8 mouse cellular contexts compared by ENCODE assay signal in genomic region chr5:38560586-38561425, GRCm38 (mm10). TPM values are rescaled to one million over a fixed set of nuclear protein-coding genes. Genes with fewer than 3 reads are reported as not detected.
DNase-seq lines count a peak whose midpoint lies in the region; ATAC-seq lines count a peak whose summit lies in the region.

No protein-coding gene starts in this region.

- peaks cover 39% of the 10 kb centered on the region for H3K36me3 ChIP-seq in forebrain, embryonic 13.5 days (ENCODE audit: poor library complexity, severe bottlenecking)

- peak; percentile 52 for ATAC-seq in forebrain, embryonic 13.5 days
- peak; percentile 59 for ATAC-seq in megakaryocyte, adult 5-6 weeks (ENCODE audit: poor library complexity, severe bottlenecking)

- peaks cover 30% of the 10 kb centered on the region for H3K4me1 ChIP-seq in forebrain, embryonic 13.5 days

- 1% methylated on average over 41 of the region's 41 CpGs for WGBS in forebrain, embryonic 13.5 days

- H3K27ac ChIP-seq in forebrain, embryonic 13.5 days: peak overlapping the region; percentile 86

- peak overlapping the region; percentile 91 for H3K9ac ChIP-seq in forebrain, embryonic 13.5 days

- no peaks in the 10 kb centered on the region for H3K27me3 ChIP-seq in forebrain, embryonic 13.5 days

- peak overlapping the region; percentile 93 for H3K4me2 ChIP-seq in forebrain, embryonic 13.5 days

- peak; percentile 39 to 50 for DNase-seq in frontal cortex, postnatal 10 days (ENCODE audit: low spot score in 2 of 2)
- DNase-seq in frontal cortex, postnatal 36 days (ENCODE audit: low spot score in 2 of 2): no peak
- DNase-seq in c-Kit-positive CD71-positive TER-119-positive erythroid progenitor cells, embryonic 14.5 days (ENCODE audit: low spot score): peak; percentile 44
- peak; percentile 54 for DNase-seq in heart, postnatal 4 days
- peak; percentile 13 to 32 for DNase-seq in left cerebral cortex, adult 18-20 months (ENCODE audit: low spot score in 2 of 2)
- DNase-seq in spleen, adult 18-20 months: peak; percentile 57 to 63

- peak overlapping the region; percentile 82 for H3K4me3 ChIP-seq in forebrain, embryonic 13.5 days

- H3K9me3 ChIP-seq in forebrain, embryonic 13.5 days (replicated peaks): no peaks in the 10 kb centered on the region

RNA-seq across cellular contexts. Expression of gene Wdr1, which starts 2.2 kb away (rescaled TPM):
- polyA plus RNA-seq in forebrain, embryonic 13.5 days (2015; fragmentation: Nextera tagmentation; extraction: Ambion mirVana): 135 and 145 TPM in 2 replicates
- total RNA-seq in heart, postnatal 4 days (2021): 100 to 1,000 TPM; 238 to 243 TPM
- total RNA-seq in left cerebral cortex, adult 18-20 months (2021): 100 to 1,000 TPM; 150 to 157 TPM
- total RNA-seq in megakaryocyte, adult 5-6 weeks (2015): 236 and 293 TPM in 2 replicates
- total RNA-seq in megakaryocyte, adult 5-6 weeks (2017): 418 and 442 TPM in 2 replicates

RNA-seq across cellular contexts. Expression of gene Slc2a9, which starts 57.9 kb away (rescaled TPM):
- 0.05 and 0.28 TPM in 2 replicates for polyA plus RNA-seq in forebrain, embryonic 13.5 days (2015; fragmentation: Nextera tagmentation; extraction: Ambion mirVana)
- 1 to 10 TPM; 1.8 to 2.0 TPM for total RNA-seq in heart, postnatal 4 days (2021)
- total RNA-seq in left cerebral cortex, adult 18-20 months (2021): 1 to 10 TPM in 1 of 2 experiments, under 1 TPM in 1; 0.70 to 1.1 TPM
- 3.9 and 7.3 TPM in 2 replicates for total RNA-seq in megakaryocyte, adult 5-6 weeks (2015)
- 7.8 and 9.2 TPM in 2 replicates for total RNA-seq in megakaryocyte, adult 5-6 weeks (2017)

Comparison
In these comparisons a context has a peak if more than half of its experiments do, and no peak if none do; other contexts are left out.
1. DNase-seq: peak in frontal cortex, postnatal 10 days (2 of 2), c-Kit-positive CD71-positive TER-119-positive erythroid progenitor cells, embryonic 14.5 days (single experiment), heart, postnatal 4 days (single experiment), left cerebral cortex, adult 18-20 months (2 of 2) and spleen, adult 18-20 months (2 of 2); none in frontal cortex, postnatal 36 days (0 of 2).